Mouse (Mus musculus): ENCODE results near the gene Ybx1. TPM values are rescaled to one million over a fixed set of nuclear protein-coding genes. Genes with fewer than 3 reads are reported as not detected.

Gene Ybx1
- total and polyA plus RNA-seq, 3 experiments: 266 to 861 (median 773) TPM

DNA sequence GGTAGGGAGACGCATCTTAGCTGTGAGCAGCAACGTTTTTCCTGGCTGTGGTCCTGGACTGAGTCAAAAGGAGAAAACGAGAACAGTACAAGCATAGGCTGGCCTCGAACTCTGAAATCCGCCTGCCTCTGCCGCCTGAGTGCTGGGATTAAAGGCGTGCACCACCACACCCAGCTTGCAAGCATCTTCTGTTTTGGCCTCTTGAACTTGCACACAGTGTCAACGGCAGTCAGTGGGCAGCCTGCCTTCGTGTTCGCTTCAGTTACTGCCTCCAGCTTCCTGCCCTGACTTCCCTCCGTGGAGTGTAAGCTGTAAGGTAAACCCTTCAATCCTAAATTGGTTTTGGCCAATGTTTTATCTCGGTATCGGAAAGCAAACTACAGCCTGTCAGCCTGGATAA is 27.8 kb downstream of the Ybx1 start:
- TF ChIP-seq POLR2A (IDR thresholded peaks at IDR 0.05; ENCODE audit: insufficient read depth, low read depth, low read length) (no peak), CTCF (IDR thresholded peaks at IDR 0.05) (no peak), EP300 (IDR thresholded peaks at IDR 0.05; ENCODE audit: insufficient read depth, low read depth, low read length) (no peak)
- intact Hi-C loops (cut with DNase I): no loop called here
- H3K27me3 ChIP-seq (ENCODE audit: control insufficient read depth, insufficient read depth, low read length): no peaks in the 10 kb centered on the region
- H3K4me3 ChIP-seq: no peak overlapping the region
- H3K36me3 ChIP-seq (ENCODE audit: control insufficient read depth, insufficient read depth, low read length): peaks cover 6% of the 10 kb centered on the region; the same call in 1 of the 2 replicates
- no peaks in the 10 kb centered on the region for H3K79me2 ChIP-seq (replicated peaks; ENCODE audit: control insufficient read depth, insufficient read depth, low read length)
- peaks cover 8% of the 10 kb centered on the region for H3K4me1 ChIP-seq (ENCODE audit: control insufficient read depth, insufficient read depth, low read length)
- H3K27ac ChIP-seq: no peak overlapping the region; the same call in 1 of the 2 replicates
- DNase-seq: no peak
- no peak overlapping the region for H3K9ac ChIP-seq (ENCODE audit: low read depth, low read length)
- WGBS: 49% methylated on average over 13 of the region's 13 CpGs

DNA sequence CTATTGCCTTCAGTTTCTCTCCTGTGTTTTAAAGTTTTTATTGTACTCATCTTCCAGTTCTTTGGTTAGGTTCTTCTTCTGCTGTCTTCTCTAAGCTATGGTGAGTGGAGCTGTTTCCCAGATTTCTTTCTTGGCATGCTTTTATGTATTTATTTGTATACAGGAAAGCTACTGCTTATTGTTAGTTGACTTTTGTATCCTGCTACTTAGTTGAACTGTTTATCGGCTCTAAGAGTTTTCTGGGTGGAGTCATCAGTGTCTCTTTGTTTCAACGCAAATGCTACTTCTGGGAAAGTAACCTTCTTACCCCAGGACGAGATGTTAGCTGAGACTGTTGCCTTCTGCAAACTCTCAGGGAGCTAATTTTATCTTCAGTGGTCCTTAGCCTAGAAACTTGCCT is 30.9 kb downstream of the Ybx1 start:
- Histone ChIP-seq H3K36me3 (ENCODE audit: control insufficient read depth, insufficient read depth, low read length) (peaks cover 6% of the 10 kb centered on the region; the same call in 1 of the 2 replicates), H3K4me3 (no peak overlapping the region), H3K27ac (peak overlapping the region; percentile 84), H3K27me3 (ENCODE audit: control insufficient read depth, insufficient read depth, low read length) (no peaks in the 10 kb centered on the region), H3K79me2 (replicated peaks; ENCODE audit: control insufficient read depth, insufficient read depth, low read length) (no peaks in the 10 kb centered on the region), H3K9ac (ENCODE audit: low read depth, low read length) (no peak overlapping the region), H3K4me1 (ENCODE audit: control insufficient read depth, insufficient read depth, low read length) (peaks cover 16% of the 10 kb centered on the region)
- no peak for TF ChIP-seq CTCF (IDR thresholded peaks at IDR 0.05)
- TF ChIP-seq EP300 (IDR thresholded peaks at IDR 0.05; ENCODE audit: insufficient read depth, low read depth, low read length): no peak
- no peak for TF ChIP-seq POLR2A (IDR thresholded peaks at IDR 0.05; ENCODE audit: insufficient read depth, low read depth, low read length)
- WGBS: 44% methylated on average over 3 of the region's 3 CpGs
- intact Hi-C loops (cut with DNase I): no loop called here
- no peak for DNase-seq

DNA sequence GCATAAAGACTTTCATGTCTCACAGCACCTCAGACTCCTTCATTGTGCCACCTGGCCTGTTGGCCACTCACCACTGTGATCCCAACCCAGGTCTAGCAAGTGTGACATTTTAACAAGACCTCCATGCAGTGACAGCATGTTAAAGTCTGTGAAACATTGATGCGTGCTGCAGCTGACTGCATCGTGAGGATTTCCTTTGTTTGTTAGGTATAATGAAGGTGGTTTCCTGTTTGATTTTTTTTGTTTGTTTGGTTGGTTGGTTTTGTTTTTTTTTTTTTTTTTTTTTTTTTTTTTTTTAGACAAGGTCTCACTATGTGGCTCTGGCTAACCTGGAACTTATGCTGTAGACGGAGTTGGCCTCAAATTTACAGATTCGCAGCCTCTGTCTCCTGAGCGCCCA is 31.9 kb downstream of the Ybx1 start:
- Histone ChIP-seq H3K79me2 (replicated peaks; ENCODE audit: control insufficient read depth, insufficient read depth, low read length) (no peaks in the 10 kb centered on the region), H3K4me3 (no peak overlapping the region), H3K27me3 (ENCODE audit: control insufficient read depth, insufficient read depth, low read length) (no peaks in the 10 kb centered on the region), H3K36me3 (ENCODE audit: control insufficient read depth, insufficient read depth, low read length) (peaks cover 6% of the 10 kb centered on the region; the same call in 1 of the 2 replicates), H3K4me1 (ENCODE audit: control insufficient read depth, insufficient read depth, low read length) (peaks cover 18% of the 10 kb centered on the region), H3K27ac (peak overlapping the region; percentile 84), H3K9ac (ENCODE audit: low read depth, low read length) (no peak overlapping the region)
- intact Hi-C loops (cut with DNase I): no loop called here
- TF ChIP-seq CTCF (IDR thresholded peaks at IDR 0.05) (no peak), POLR2A (IDR thresholded peaks at IDR 0.05; ENCODE audit: insufficient read depth, low read depth, low read length) (peak; percentile 45; the same call in 1 of the 2 replicates), EP300 (IDR thresholded peaks at IDR 0.05; ENCODE audit: insufficient read depth, low read depth, low read length) (no peak)
- no peak for DNase-seq
- 71% methylated on average over 5 of the region's 5 CpGs for WGBS

DNA sequence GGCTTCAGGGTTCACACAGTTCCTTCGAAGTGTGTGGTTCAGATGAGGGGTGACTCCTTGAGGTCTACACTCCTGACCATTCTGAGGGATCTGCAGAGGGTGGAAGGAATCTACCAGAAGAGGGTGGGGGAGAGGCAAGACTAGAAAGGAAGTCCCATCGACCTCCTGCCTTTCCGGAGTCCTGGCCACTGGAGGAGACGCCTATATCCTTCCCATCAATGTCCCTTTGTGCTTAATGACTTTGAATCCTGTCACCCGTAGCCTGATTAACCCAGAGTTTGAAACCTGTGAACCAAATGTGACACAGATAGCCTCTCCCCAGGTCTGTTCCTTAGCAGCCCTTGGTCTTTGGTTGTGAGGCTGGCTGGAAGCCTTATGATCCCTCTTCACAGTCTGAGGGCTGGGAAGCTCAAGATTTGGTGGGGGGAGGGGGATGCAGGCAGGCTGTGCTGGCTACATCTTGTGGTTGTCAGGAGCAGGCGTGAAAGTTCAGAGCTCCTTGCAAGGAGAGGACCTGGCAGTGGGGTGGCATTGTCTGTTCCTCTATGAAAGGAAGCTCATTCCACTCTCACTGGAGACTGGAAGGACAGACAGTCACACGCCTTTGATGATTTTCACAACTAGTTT is 33.2 kb downstream of the Ybx1 start:
- Histone ChIP-seq H3K27me3 (ENCODE audit: control insufficient read depth, insufficient read depth, low read length) (no peaks in the 10 kb centered on the region), H3K79me2 (replicated peaks; ENCODE audit: control insufficient read depth, insufficient read depth, low read length) (no peaks in the 10 kb centered on the region), H3K4me3 (no peak overlapping the region), H3K36me3 (ENCODE audit: control insufficient read depth, insufficient read depth, low read length) (peaks cover 6% of the 10 kb centered on the region; the same call in 1 of the 2 replicates), H3K9ac (ENCODE audit: low read depth, low read length) (no peak overlapping the region), H3K4me1 (ENCODE audit: control insufficient read depth, insufficient read depth, low read length) (peaks cover 16% of the 10 kb centered on the region), H3K27ac (peak overlapping the region; percentile 84)
- intact Hi-C loops (cut with DNase I): loop anchor here (1.0 kb wide), 1 partner anchor 14 kb away; no protein-coding TSS in a partner anchor
- peak in 1 of 2 experiments; percentile 40 for DNase-seq
- WGBS: 35% methylated on average over 7 of the region's 7 CpGs
- TF ChIP-seq POLR2A (IDR thresholded peaks at IDR 0.05; ENCODE audit: insufficient read depth, low read depth, low read length) (peak; percentile 53; the same call in 1 of the 2 replicates), CTCF (IDR thresholded peaks at IDR 0.05) (no peak), EP300 (IDR thresholded peaks at IDR 0.05; ENCODE audit: insufficient read depth, low read depth, low read length) (peak; percentile 93)

DNA sequence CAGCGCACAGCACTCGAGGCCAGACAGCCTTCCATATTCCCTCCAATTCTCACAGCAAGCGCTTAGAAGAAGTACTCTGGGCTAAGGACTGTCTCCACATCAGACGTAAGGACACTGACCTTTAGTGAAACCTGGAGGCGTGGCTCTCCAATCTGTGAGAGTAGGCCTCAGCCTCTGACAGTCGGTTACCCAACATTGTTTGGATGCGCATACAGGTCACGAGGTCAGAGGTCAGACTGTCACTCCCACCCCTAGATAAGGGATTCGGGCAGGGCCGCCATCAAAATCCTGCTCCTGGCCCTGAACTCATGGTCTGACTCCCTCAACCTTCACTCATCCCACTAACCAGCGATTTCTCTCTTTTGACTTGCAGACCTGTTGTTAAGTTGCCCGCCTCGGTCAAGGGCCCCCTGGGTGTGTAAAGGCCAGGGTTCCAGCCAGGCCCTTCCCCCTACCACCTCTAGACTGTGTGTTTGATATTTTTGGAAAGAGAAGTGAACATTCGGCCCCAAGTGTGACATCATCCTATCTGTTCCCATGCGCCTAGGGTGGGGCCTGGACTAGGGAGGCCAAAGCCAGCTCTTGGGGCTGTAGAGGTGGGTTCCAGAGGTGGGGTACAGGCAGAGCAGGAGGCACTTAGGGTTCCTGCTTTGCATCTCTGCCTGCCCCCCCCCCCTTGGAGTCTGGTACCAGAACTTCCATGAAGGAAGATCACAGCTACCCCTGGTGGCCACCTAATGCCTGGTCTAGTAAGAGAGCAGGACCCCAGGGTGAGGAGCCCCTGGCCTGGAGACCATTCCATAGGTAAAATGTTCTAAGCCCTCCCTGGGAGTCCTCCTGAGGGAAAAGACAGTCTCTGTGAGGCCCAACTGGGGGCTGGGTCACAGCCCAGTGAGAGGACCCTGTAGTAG is 34.8 kb downstream of the Ybx1 start:
- 83% methylated on average over 15 of the region's 15 CpGs for WGBS
- no peaks in the 10 kb centered on the region for H3K79me2 ChIP-seq (replicated peaks; ENCODE audit: control insufficient read depth, insufficient read depth, low read length)
- H3K9ac ChIP-seq (ENCODE audit: low read depth, low read length): no peak overlapping the region
- H3K36me3 ChIP-seq (ENCODE audit: control insufficient read depth, insufficient read depth, low read length): peaks cover 6% of the 10 kb centered on the region; the same call in 1 of the 2 replicates
- peaks cover 16% of the 10 kb centered on the region for H3K4me1 ChIP-seq (ENCODE audit: control insufficient read depth, insufficient read depth, low read length)
- intact Hi-C loops (cut with DNase I): loop anchor here (10.0 kb wide), 1 partner anchor 565 kb away; no protein-coding TSS in a partner anchor
- no peak for TF ChIP-seq EP300 (IDR thresholded peaks at IDR 0.05; ENCODE audit: insufficient read depth, low read depth, low read length)
- TF ChIP-seq CTCF (IDR thresholded peaks at IDR 0.05): peak; percentile 27
- no peak for DNase-seq
- H3K4me3 ChIP-seq: no peak overlapping the region
- H3K27ac ChIP-seq: peak overlapping the region; percentile 84; the same call in 1 of the 2 replicates
- H3K27me3 ChIP-seq (ENCODE audit: control insufficient read depth, insufficient read depth, low read length): no peaks in the 10 kb centered on the region

Measured in heart, adult 2 months (tissue).